Mouse (Mus musculus): Measurements from ENCODE around the gene Gm20532.

GRCm38 (mm10) chr2:26606579-26606978 is 20.1 kb downstream of the Gm20532 start:
- TF ChIP-seq CTCF (IDR thresholded peaks at IDR 0.05; ENCODE audit: extremely low read depth, insufficient read depth, insufficient read length, insufficient replicate concordance) = no peak
- no peak for TF ChIP-seq POLR2A (IDR thresholded peaks at IDR 0.05; ENCODE audit: low read depth, low read length)
